Mouse (Mus musculus): Measurements from ENCODE around the gene Sdc4. TPM values are rescaled to one million over a fixed set of nuclear protein-coding genes. Genes with fewer than 3 reads are reported as not detected.

The Sdc4 gene
- total and polyA plus RNA-seq, 3 experiments: 14.7 to 26.0 (median 20.2) TPM

DNA sequence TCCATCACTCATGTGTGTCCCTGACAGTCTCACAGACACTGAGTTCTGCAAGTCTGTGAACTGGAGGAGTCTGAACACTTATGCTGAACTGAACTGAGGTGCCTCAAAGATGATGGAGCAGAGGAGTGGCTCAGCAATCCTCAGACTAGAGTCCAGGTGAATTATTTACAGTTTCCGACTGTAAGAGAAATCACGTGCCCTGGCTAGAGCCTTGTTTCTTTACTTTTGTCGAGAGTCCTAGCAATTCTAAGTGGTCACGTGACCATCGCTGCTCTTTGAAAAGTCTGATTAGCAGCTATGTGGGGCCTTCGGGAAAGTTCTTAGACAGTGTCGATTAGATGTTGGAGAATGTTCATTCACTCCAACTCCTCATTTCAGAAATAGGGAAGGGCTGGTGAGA, 14.3 kb upstream of the Sdc4 start:
- H3K4me3 ChIP-seq: no peak overlapping the region
- H3K27ac ChIP-seq: no peak overlapping the region
- H3K36me3 ChIP-seq (ENCODE audit: control insufficient read depth, insufficient read depth, low read length): no peaks in the 10 kb centered on the region
- TF ChIP-seq EP300 (IDR thresholded peaks at IDR 0.05; ENCODE audit: insufficient read depth, low read depth, low read length) (no peak), CTCF (IDR thresholded peaks at IDR 0.05) (no peak), POLR2A (IDR thresholded peaks at IDR 0.05; ENCODE audit: insufficient read depth, low read depth, low read length) (no peak)
- H3K27me3 ChIP-seq (ENCODE audit: control insufficient read depth, insufficient read depth, low read length): no peaks in the 10 kb centered on the region
- no peaks in the 10 kb centered on the region for H3K79me2 ChIP-seq (replicated peaks; ENCODE audit: control insufficient read depth, insufficient read depth, low read length)
- peaks cover 15% of the 10 kb centered on the region for H3K4me1 ChIP-seq (ENCODE audit: control insufficient read depth, insufficient read depth, low read length)
- 52% methylated on average over 7 of the region's 7 CpGs for WGBS
- intact Hi-C loops (cut with DNase I): loop anchor here (2.0 kb wide), 1 partner anchor 41 kb away; no protein-coding TSS in a partner anchor
- no peak overlapping the region for H3K9ac ChIP-seq (ENCODE audit: low read depth, low read length)
- no peak for DNase-seq

DNA sequence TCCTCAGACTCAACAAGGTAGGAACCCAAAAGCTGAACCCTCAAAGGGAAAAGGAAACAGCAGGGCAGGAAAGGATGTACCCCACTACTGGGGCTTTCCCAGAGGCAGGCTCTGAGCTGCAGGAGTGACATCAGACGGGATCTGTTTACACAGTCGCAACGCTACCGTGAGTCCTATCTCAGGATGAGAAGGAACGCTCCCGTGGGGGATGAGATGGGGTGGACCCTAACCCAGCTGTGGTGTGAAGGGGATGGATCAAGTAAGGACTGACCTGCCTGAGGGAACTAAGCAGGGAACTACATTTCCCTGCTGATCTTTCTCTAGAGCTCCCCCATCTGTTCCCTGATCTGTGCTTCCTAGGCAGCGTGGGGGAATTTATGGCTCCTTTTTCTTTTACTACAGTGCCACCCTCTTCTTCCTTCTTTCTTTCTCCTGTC, 13.2 kb upstream of the Sdc4 start, which contains the start of gene Sys1:
Gene Sys1 (plus strand): TSS at position 101 of the 437 bp plus-strand sequence.
- H3K4me1 ChIP-seq (ENCODE audit: control insufficient read depth, insufficient read depth, low read length): peaks cover 17% of the 10 kb centered on the region
- H3K9ac ChIP-seq (ENCODE audit: low read depth, low read length): peak within 1 kb of the TSS; percentile 40; the same call in 1 of the 2 replicates
- H3K27ac ChIP-seq: peak within 1 kb of the TSS; percentile 53
- no peaks in the 10 kb centered on the region for H3K79me2 ChIP-seq (replicated peaks; ENCODE audit: control insufficient read depth, insufficient read depth, low read length)
- 16% methylated on average over 7 of the region's 7 CpGs for WGBS
- H3K36me3 ChIP-seq (ENCODE audit: control insufficient read depth, insufficient read depth, low read length): no peaks in the 10 kb centered on the region
- H3K27me3 ChIP-seq (ENCODE audit: control insufficient read depth, insufficient read depth, low read length): no peaks in the 10 kb centered on the region
- no peak for DNase-seq
- no peak within 1 kb of the TSS for H3K4me3 ChIP-seq
- TF ChIP-seq CTCF (IDR thresholded peaks at IDR 0.05): peak; percentile 44
- no peak for TF ChIP-seq EP300 (IDR thresholded peaks at IDR 0.05; ENCODE audit: insufficient read depth, low read depth, low read length)
- TF ChIP-seq POLR2A (IDR thresholded peaks at IDR 0.05; ENCODE audit: insufficient read depth, low read depth, low read length): no peak
- intact Hi-C loops (cut with DNase I): loop anchor here (2.0 kb wide), 1 partner anchor 40 kb away; no protein-coding TSS in a partner anchor

DNA sequence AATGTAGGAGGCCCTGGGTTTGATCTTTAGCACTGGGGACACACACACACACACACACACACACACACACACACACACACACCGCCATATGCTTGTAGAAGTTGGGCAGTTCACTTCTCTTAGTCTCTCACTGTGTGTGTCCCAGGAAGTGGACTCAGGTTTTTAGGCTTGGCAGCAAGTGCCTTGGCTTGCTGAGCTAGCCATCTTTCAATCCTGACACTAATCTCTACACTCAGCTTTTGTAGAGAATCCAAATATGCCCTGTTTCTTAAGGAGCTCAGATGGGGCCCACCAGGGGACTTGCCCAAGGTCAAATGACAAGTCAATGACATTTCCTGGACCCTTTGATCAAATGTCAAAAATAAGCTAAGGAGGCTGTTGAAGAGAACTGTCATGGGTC, 12.7 kb upstream of the Sdc4 start:
- H3K27ac ChIP-seq: peak overlapping the region; percentile 43
- peaks cover 16% of the 10 kb centered on the region for H3K4me1 ChIP-seq (ENCODE audit: control insufficient read depth, insufficient read depth, low read length)
- H3K4me3 ChIP-seq: no peak overlapping the region
- no peaks in the 10 kb centered on the region for H3K36me3 ChIP-seq (ENCODE audit: control insufficient read depth, insufficient read depth, low read length)
- WGBS: 83% methylated on average over 1 of the region's 1 CpGs
- TF ChIP-seq CTCF (IDR thresholded peaks at IDR 0.05) (no peak), EP300 (IDR thresholded peaks at IDR 0.05; ENCODE audit: insufficient read depth, low read depth, low read length) (no peak), POLR2A (IDR thresholded peaks at IDR 0.05; ENCODE audit: insufficient read depth, low read depth, low read length) (no peak)
- no peaks in the 10 kb centered on the region for H3K79me2 ChIP-seq (replicated peaks; ENCODE audit: control insufficient read depth, insufficient read depth, low read length)
- no peak for DNase-seq
- no peak overlapping the region for H3K9ac ChIP-seq (ENCODE audit: low read depth, low read length)
- H3K27me3 ChIP-seq (ENCODE audit: control insufficient read depth, insufficient read depth, low read length): no peaks in the 10 kb centered on the region
- intact Hi-C loops (cut with DNase I): loop anchor here (2.0 kb wide), 1 partner anchor 40 kb away; no protein-coding TSS in a partner anchor

DNA sequence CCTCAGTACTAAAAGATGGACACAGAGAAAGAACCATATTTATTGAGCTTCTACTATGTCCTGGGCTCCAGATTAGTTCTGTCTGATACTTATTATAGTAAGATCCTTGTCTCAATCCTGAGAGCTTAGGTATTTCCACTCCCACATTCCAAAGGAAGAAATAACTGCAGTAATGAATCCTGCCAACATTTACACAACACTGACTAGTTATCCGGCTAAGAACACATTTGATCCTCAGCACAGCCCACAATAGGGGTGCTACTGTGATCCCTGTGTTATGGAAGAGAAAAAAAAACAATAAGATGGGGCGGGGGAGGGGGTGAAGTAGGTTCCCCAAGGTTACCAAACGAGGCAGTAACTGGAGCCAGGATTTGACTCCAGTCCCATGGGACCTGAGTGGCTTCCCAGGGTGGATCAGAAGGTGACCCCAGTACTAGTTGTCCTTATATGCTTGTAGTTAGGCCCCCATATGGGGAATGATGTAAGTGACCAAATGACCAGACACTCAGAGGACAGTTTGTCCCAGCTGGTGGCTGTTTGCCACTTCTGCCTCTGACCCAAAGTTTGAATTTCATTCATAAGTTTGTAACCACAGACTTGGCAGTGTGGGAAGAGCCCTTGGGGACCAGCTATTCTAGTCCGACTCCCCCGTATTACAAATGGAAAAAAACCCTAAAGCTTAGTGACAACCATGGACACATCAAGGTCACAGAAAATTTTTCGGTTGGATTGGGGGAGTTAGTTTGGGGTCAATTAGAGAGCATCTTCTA, 11.9 kb upstream of the Sdc4 start:
- DNase-seq: peak; percentile 61 to 68
- Histone ChIP-seq H3K4me3 (no peak overlapping the region), H3K27ac (peak overlapping the region; percentile 53), H3K4me1 (ENCODE audit: control insufficient read depth, insufficient read depth, low read length) (peaks cover 16% of the 10 kb centered on the region), H3K27me3 (ENCODE audit: control insufficient read depth, insufficient read depth, low read length) (no peaks in the 10 kb centered on the region), H3K79me2 (replicated peaks; ENCODE audit: control insufficient read depth, insufficient read depth, low read length) (no peaks in the 10 kb centered on the region), H3K9ac (ENCODE audit: low read depth, low read length) (no peak overlapping the region), H3K36me3 (ENCODE audit: control insufficient read depth, insufficient read depth, low read length) (no peaks in the 10 kb centered on the region)
- intact Hi-C loops (cut with DNase I): loop anchor here (2.0 kb wide), 1 partner anchor 39 kb away; no protein-coding TSS in a partner anchor
- TF ChIP-seq EP300 (IDR thresholded peaks at IDR 0.05; ENCODE audit: insufficient read depth, low read depth, low read length): 0 out of 2 replicates have a peak, but pooled peaks have one; percentile 14
- TF ChIP-seq POLR2A (IDR thresholded peaks at IDR 0.05; ENCODE audit: insufficient read depth, low read depth, low read length): no peak
- TF ChIP-seq CTCF (IDR thresholded peaks at IDR 0.05): no peak
- WGBS: 47% methylated on average over 6 of the region's 6 CpGs

DNA sequence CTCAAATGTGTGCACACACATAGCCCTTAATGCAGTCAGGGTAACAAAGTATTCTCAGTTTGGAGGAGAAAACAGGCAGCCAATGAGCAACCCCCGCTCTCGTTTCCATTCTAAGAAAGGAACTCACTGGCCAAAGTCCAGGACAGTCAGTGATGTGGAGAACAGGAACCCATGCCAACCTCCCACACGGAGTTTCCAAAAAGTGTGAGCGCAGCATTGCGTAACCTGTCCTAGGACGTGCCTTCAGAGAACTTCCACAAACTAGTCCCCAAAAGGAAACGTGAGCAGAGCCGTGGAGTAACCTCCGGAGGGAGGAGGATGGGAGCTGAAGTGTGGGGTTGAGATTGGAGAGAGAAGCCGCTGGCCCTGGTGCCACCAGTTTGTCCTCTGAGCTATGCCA, 11.2 kb upstream of the Sdc4 start:
- WGBS: 10% methylated on average over 10 of the region's 10 CpGs
- peak; percentile 77 to 88 for DNase-seq
- H3K4me1 ChIP-seq (ENCODE audit: control insufficient read depth, insufficient read depth, low read length): peaks cover 16% of the 10 kb centered on the region
- no peak overlapping the region for H3K4me3 ChIP-seq
- H3K27me3 ChIP-seq (ENCODE audit: control insufficient read depth, insufficient read depth, low read length): no peaks in the 10 kb centered on the region
- no peak overlapping the region for H3K9ac ChIP-seq (ENCODE audit: low read depth, low read length)
- H3K27ac ChIP-seq: peak overlapping the region; percentile 53
- intact Hi-C loops (cut with DNase I): no loop called here
- H3K79me2 ChIP-seq (replicated peaks; ENCODE audit: control insufficient read depth, insufficient read depth, low read length): no peaks in the 10 kb centered on the region
- TF ChIP-seq POLR2A (IDR thresholded peaks at IDR 0.05; ENCODE audit: insufficient read depth, low read depth, low read length) (no peak), CTCF (IDR thresholded peaks at IDR 0.05) (no peak), EP300 (IDR thresholded peaks at IDR 0.05; ENCODE audit: insufficient read depth, low read depth, low read length) (peak; percentile 90)
- no peaks in the 10 kb centered on the region for H3K36me3 ChIP-seq (ENCODE audit: control insufficient read depth, insufficient read depth, low read length)

Data from heart, adult 2 months (tissue).